Mouse (Mus musculus) WW6 (cell line): ENCODE measurements at regions not wholly inside any gene's neighbourhood (a gene's known extent, or its start where the extent isn't known, plus 50 kb on each side); places are given as distances from the start of the nearest gene placed in this dataset.

Experiments used
- DNase-seq: peaks from one replicate; pipeline ENCODE4 v3.0.0-alpha.2; 2013; ENCODE audit warnings: low read depth, low spot score

DNA sequence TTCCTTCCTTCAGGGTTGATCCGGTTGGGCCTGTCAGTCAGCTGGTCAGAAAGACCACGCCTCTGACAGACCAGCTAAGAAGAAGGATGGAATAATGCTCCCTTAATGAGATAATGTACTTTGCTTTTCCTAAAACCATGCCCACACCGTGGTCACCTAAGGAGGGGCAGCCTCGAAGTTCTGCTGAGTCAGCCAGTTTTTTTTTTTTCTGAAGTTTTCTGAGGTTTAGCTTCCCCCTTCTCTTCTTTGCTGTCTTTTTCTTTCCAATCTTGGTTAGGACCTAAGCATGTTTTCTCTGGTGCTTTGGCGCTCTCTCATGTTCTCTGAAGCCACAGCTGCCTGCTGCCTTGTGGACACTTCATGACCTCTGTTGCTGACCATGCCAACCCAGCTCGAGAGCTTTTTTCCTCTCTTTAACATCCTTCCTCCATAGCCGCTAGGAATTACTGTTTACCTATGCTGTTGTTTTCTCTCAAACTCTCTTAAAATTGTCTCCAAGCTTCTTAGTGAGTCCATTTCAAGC, 84.7 kb upstream of the Zfp648 start:
- DNase-seq, result no peak

DNA sequence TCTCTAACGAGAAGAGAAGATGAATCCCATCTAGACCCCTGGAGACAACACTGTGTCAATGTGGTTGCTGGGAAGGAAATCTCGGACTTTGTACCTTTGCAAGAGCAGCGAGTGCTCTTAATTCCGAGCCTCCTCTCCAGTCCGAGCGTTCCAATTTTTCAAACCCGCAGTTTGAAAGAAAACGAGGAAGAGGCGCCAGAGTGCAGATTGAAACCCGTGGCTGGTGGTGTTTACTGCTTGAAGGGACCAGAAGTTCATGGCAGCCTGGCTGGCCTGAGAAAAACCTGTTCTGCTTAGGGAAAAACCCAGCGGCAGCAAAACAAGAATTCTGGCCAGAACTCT, 83.7 kb upstream of the Zfp648 start:
- no peak for DNase-seq

DNA sequence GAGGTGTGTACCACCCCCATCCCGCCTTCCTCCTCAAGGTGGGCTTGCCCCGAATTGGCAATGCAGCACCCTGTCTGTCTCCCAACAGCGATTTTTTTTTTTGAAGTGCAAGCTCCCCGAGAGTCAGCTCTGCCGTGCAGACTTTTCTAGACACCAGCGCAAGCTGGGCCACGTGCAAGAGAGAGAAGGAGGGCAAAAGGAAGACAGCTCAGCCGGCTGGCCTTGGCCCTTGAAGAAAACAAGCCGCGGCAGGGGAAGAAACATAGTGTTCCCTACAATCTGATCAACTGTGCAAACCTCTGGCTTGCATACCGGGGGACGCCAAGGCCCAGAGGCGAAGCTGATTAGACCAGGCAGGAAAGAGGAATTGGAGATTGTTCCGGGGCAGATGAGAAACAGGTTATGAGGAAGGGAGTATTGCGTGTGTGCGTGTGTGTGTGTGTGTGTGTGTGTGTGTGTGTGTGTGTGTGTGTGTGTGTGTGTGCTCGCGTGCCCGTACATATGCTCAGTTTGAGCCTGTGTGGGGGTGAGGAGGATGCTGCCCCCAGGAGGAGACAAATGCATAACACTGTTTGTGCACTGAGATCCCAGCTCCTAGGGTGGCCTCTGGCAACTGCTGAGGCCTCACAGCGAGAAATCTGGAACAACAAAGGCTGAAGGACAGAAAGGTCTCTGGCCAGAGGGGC, 83.2 kb upstream of the Zfp648 start:
- peak; percentile 34 for DNase-seq

DNA sequence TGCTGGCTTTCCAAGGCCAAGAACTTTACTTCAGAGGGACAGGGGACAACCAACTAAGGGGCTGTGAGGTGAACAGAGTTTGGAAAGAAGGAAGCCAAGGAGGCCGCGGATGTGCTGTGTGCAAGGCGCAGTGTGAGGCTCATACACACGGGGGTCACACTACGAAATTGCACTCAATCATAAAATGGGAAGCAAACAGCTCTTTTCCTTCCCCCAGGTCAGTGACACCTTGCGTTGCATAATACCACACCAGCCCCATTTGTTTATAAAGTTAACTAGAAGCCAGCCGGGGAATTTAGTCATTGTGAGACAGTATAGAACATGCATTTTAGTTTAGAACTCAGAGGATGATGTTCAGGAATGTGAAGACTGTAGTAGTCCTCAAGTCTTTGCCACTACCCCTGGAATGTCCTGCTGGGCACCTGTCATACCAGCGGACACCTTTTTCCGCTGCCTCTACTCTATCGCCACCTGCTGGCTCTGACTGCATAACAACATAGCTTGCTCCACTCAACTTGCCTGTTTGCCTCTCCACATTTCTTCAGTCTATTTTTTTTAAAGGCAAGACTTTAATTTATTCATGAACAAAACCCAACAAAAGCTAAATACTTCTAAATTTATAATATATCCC, 82.5 kb upstream of the Zfp648 start:
- DNase-seq, result peak; percentile 22

DNA sequence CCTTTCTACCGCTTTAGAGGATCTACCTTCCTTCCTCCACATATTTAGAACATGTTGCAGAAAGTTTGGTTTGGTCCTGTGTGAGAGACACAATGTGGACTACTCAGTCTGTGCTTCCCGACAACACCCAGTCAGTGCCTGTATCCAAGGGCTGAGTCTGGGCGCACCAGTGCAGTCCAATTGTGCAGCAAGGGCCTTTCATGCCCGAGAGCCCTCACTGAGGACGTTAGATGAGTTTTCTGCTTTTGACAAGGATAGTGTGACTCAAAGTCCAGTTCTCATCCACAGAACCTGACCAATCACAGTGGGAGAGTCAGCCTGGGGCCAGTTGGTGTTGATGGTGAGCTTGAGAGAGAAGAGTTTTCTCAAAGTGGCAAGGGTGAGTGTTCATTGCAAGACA, 81.4 kb upstream of the Zfp648 start:
- DNase-seq, result no peak

DNA sequence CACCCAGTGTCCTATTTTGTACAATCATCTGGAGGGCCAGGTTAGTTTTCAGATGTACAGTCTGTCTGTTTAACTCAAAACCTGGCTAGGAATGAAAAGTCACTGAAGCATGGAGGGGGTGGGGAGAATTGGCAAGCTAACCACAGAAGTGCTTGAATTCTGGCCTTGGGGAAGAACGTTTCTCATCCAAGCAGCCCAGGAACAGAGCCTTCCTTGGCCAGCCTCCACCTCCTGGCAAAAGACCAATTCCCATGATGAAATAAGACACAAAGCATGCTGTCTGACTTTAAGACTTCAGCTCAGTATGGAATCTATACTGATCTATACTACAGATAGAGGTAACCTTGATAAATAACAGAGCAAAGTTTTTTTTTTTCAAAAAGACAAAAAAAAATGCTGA, 80.3 kb upstream of the Zfp648 start:
- DNase-seq, result no peak

DNA sequence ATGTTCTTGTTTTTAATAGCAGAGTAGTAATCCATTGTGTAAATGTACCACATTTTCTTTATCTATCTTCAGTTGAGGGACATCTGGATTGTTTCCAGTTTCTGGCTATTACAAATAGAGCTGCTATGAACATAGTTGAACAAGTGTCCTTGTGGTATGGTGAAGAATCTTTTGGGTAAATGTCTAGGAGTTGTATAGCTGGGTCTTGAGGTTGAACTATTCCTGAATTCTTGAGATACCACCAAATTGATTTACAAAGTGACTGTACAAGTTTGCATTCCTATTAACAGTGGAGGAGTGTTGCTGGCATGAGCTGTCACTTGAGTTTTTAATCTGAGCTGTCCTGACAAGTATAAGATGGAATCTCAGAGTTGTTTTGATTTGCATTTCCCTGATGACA, 76.0 kb upstream of the Zfp648 start:
- DNase-seq, result no peak

DNA sequence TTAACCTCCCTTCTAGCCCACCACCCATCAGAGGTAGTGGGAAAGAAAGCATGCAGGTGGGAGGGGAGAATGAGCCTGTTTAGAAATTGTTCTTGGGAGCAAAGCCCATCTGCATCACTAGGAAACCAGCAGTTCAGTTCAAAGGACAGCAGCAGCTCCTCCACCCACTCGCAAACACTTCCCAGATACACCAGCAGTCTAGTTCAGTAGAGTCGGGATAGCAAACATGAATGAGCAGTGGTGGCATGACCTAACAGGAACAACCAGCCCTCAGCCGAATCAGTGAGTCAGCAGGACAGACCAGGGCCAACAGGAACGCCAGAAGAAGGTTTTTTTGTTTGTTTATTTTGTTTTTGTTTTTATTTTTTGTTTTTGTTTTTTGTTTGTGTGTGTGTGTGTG, 74.5 kb upstream of the Zfp648 start:
- DNase-seq, result no peak

DNA sequence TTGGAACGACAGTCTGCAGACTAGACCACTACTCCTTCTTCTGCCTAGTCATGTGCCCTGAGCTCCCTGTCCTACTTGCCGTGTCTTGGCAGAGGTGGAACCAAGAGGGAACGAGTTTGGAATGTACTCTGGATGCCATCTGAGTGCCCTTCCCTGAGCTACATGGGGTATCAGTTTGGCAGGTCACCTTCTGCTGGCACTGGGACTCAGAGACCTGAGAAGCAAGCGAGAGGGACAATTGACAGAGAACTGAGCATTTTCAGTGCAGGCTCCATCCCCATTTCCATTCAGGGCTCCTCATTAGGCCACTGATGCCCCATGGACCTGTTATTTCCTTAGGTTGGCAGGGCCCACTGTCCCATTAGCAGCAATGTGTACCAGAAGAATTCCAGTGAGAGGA, 61.5 kb upstream of the Zfp648 start:
- no peak for DNase-seq

DNA sequence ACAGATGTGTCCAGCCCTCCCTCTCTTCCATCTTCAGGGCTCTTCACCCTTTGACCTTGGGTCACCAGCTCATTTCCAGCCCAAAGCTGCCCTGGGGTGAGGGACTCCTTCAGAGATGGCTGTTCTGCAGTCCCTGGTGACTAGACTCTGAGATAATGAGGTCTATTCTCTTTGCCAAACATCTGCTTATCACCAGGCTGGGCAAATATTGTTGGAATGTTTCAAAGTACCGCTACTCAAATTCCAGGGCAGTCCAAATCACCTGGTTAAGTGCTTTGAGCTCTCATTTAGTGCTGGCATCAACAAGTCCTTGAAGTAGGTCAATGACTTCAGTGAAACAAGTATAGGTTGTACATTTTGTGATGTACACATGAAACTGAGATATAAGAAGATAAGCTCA, 57.3 kb upstream of the Zfp648 start:
- DNase-seq, result no peak

DNA sequence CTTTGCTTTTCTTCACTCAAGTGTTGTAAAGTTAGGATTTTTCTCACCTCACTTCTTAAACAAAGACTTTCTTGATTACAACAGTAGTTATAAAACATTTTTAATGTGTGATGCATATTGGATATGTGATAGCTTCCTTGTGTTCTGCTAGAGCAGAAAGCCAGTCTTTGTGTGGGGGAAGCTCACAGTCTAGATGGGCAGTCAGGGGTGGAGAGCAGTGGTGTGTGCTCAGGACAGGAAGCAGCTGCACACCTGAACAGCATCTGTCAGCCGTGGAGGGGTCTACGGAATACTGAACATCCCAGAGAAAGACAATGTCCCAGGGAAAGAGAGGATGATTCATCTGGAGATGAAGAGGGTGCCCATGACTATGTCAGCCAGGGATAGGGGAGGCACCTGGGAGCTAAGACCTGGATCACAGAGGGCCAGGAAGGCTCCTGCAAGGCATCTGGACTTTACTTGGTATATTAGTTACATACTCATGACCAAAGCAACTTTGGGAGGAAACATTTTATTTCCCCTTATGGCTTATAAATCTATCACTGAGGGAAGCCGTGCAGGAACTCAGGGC, 53.9 kb upstream of the Zfp648 start:
- no peak for DNase-seq

DNA sequence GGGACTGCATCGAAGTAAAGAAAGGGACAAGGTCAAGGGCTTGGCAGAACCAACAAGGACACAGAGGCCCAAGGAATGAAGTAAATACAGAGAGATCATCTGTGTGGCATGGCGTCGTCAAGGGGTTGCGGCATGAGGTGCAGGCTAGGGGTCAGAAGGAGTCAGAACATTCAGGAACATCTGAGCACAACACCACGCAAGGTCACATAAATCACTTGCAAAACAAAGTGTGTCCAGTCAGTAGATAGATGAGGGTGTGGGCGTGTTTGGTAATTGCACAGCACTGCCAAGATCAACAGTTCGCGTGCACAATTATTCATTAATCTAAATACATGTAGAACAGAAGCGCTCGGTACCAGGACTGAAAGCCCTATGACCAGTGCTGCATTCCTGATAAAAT, 52.0 kb upstream of the Zfp648 start:
- no peak for DNase-seq

DNA sequence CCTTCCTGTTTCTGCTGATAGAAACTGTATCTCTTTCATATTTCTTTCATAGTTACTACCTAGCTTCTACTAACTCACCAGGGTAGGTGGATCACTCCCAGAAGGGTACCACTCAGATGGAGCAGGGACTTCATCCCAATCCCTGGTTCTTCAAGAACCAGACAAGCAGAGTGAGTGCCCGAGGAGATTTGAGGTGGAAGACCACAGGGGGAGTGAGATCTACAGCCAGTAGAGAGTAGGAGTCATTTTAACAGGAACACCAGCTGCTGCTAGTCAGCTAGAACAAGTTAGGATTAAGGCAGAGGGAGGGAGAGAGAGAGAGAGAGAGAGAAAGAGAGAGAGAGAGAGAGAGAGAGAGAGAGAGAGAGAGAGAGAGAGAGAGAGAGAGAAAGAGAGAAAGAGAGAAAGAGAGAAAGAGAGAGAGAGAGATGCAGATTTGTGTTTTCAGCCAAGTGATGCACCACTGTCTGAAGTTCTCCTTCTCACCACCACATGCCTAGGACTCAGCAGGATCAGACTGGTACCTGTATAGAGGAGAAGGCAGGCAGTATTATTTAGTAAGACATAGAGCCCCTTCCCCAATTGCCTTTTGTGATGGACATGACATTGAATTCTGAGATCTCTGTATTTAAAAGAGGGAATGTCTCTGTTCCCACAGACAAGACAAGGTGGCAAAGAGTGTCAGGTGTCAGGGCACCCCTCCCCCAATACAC, 51.4 kb upstream of the Zfp648 start:
- DNase-seq, result no peak

DNA sequence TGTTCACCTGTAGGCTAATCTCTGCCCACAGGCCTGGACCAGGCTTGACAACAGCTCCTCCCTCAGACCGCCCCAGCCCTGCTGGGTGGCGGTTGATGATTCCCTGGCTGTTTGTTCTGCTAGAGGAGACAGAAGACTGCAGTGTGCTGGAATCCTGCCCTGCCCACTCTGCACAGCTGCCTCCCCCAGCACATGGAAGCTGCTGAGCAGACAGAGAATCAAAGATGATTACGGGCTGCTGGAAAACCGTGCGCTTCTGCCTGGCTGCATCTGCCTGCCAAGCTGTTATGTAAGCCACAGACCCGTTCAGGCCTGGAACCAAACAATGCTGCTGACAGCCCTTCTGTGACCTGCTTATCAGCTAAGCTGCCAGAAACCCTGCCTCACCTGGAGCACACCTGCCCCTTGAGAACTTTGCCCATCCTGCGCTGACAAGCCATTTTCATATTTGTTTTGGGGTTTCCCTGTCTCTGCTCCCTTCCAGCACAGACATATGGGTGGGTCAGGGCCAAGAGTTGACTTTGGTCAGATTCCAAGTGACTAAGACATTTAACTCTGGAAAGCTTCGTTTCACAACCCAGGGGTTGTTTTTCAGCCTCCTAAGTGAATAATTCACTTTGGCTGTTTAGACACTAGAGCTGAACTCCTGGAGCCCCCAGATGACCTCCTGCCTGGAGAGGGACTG, 50.7 kb upstream of the Zfp648 start:
- DNase-seq, result no peak
